Mouse (Mus musculus) liver, embryonic 18 days (tissue): Measurements from ENCODE around the gene Apob. TPM values are rescaled to one million over a fixed set of nuclear protein-coding genes. Genes with fewer than 3 reads are reported as not detected.

ENCODE experiments used
- polyA plus RNA-seq: library from polyadenylated mRNA; depleted of rRNA; stranded (reverse); fragments of >200 nt; gene quantifications from 2 replicates; pipeline ENCODE4 v1.2.3, GENCODE M21; 2012; rRNA removed

The Apob gene
- polyA plus RNA-seq = 253 and 282 TPM in 2 replicates

GRCm38 (mm10) chr12:7977466-7978189, at the start of gene Apob:
Gene Apob (plus strand): TSS chr12:7977648.

Other genes starting within 250 kb of the Apob start
- 12.2 and 12.6 TPM in 2 replicates for gene Ldah, start 230.5 kb downstream of the Apob start, polyA plus RNA-seq